Mouse (Mus musculus): ENCODE data around the gene Fuca1. TPM values are rescaled to one million over a fixed set of nuclear protein-coding genes. Genes with fewer than 3 reads are reported as not detected.

Gene Fuca1
- total RNA-seq, 1 experiment from 2014 or later, result 155 TPM

DNA sequence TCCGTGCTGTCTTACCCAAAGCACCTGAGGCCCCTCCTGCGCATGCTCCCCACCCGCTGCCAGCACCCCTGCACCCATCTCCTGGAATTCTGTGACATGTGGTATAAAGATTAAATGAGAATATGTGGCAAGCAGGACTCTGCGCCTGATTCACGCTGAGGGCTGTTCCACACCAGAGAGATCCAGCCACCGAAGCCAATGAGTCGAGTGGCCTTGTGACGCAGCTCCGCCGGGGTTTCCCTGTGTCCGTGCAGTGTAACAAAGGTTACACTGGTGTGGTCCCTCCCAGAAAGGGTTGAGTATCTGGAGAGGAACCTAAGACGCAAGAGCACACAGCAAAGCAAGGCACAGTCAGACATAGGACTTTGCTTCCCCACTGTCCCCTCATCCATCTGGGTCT lies 34.9 kb upstream of the Fuca1 start:
- ATAC-seq (replicated peaks in 1 of 2; ENCODE audit: insufficient read depth in 1 of 2, low FRiP score in 2 of 2, low TSS enrichment in 1 of 2, low read depth in 1 of 2, poor library complexity in 2 of 2, severe bottlenecking in 2 of 2), result no peak

DNA sequence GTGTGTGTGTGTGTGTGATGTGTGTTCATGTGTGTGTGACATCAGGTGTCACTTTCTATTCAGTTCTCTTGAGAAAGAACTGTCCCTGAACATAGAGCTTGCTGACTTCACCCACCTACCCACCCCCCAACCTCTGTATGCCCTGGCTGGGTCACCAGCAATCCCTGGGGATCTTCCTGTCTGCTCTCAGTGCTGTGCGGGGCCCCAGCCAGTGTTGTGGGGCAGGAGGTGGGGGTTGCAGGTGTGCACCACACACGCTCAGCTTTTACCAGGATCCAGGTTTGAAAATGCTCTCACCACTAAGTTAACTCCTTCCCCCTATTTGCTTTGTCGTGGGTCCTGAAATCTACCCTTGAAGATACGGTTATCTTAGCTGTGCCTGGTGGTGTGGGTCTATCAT lies 34.4 kb upstream of the Fuca1 start:
- ATAC-seq (replicated peaks in 1 of 2; ENCODE audit: insufficient read depth in 1 of 2, low FRiP score in 2 of 2, low TSS enrichment in 1 of 2, low read depth in 1 of 2, poor library complexity in 2 of 2, severe bottlenecking in 2 of 2), result no peak

DNA sequence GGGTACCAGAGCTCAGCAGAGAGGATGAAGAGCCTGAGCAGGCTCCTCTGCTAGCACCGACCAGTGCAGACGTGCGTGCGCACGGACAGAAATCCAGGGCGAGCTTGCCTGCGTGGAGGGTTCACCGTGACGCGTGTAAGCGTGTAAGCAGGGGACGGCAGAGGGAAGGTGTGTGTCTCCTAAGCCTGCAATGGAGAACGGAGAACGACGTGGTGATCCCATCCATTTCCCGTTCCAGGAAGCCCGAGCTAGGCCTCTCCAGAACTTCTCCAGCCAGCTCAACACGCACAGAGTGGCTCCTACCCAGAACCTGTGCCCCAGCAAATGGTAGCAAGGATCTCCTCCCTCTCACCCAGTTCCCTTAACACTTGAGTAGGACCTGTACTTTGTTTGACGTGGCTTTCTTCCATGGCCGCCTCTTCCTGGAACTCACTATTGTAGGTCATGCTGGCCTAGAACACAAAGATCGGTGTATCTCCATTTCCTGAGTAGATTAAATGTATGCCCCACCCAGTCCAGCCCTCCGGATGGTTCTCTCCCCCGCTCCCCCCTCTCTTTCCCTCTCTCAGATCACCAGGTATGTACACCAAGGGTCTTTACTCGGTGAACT lies 32.0 kb upstream of the Fuca1 start:
- ATAC-seq (replicated peaks in 1 of 2; ENCODE audit: insufficient read depth in 1 of 2, low FRiP score in 2 of 2, low TSS enrichment in 1 of 2, low read depth in 1 of 2, poor library complexity in 2 of 2, severe bottlenecking in 2 of 2), result no peak

DNA sequence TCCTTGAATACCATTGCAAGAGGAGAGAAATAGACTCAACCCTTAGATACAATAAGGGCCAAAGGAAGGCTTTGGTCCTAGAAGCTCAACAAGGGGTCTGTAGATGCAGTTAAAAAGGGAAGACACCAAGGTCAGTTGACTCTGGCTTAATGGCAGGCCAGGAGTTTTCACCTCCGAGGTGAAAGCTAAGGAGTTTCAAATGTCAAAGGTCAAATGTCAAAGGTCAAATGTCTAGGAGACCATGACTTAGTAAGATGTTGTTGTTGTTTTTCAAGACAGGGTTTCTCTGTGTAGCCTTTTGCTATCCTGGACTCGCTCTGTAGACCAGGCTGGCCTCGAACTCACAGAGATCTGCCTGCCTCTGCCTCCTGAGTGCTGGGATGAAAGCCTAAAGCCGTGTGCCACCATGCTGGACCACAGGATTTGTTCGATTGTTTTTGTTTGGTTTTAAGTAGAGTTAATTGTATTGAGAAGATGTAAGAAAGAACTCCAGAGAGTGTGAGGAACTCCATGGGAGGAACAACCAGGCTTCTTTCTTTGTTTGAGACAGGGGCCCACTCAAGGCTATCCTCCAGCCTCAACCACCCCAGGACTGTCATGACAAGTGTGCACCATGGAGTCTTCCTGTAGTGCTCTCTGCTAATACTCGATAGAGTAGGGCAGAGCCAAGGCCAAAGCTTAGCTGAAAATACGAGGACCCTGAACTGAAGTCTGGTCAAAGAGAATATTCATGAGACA lies 31.2 kb upstream of the Fuca1 start:
- ATAC-seq (replicated peaks in 1 of 2; ENCODE audit: insufficient read depth in 1 of 2, low FRiP score in 2 of 2, low TSS enrichment in 1 of 2, low read depth in 1 of 2, poor library complexity in 2 of 2, severe bottlenecking in 2 of 2), result no peak

DNA sequence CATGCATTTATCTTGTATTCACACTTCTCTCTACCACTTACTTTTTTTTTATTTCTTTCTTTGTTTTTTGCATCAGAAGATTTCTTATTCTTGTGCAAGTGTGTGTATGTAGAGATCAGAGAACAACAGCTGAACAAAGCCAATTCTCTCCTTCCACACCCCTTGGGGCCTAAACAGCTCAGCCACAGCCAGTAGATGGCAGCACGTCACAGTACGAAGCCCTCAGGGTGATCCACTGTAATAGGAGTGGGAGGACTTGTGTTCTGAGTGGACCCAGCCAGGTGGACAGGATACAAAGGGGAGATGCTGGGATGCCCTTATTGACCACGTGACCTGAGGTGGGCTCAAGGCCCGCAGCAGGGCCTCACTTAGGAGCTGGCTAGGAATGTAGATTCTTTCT lies 30.7 kb upstream of the Fuca1 start:
- ATAC-seq (replicated peaks in 1 of 2; ENCODE audit: insufficient read depth in 1 of 2, low FRiP score in 2 of 2, low TSS enrichment in 1 of 2, low read depth in 1 of 2, poor library complexity in 2 of 2, severe bottlenecking in 2 of 2), result peak; percentile 88 to 92

DNA sequence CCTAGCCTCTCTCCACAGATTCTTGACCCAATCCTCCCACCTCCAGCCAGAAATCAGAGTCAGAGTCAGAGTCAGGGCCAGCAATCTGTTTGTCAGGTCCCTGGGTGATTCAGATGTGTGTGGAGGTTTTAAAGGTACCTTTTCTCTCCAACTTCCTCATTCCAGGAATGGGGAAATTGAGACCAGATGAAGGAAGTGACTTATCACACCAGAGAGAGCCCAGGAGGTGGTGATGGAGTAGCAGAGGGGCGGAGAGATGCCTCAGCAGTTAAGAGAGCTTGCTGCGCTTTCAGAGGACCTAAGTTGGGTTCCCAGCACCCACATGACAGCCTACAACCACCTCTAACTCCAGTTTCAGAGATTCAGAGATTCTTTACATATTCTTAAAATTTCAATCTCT lies 29.0 kb upstream of the Fuca1 start:
- ATAC-seq (replicated peaks in 1 of 2; ENCODE audit: insufficient read depth in 1 of 2, low FRiP score in 2 of 2, low TSS enrichment in 1 of 2, low read depth in 1 of 2, poor library complexity in 2 of 2, severe bottlenecking in 2 of 2), result peak in 1 of 2 experiments; percentile 41; a peak in 1 of 4 replicates

DNA sequence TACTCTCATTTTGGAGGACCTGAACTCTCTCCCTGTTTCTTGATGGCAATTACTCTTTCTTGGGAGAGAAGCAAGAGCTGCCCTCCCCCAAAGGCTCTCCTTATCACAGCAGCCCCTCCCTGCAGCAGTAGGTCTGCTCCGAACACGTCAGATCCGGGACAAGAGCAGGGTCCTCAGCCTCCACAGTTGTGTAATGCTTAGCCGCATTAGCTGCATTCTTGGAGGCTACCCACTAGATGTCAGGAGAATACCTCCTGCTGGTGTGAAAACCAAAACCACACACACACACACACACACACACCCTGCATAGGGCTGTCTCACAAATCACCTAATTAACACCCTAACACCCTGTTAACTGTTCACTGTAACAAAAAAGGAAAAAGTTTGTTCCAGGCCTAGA lies 27.7 kb upstream of the Fuca1 start:
- no peak for ATAC-seq (replicated peaks in 1 of 2; ENCODE audit: insufficient read depth in 1 of 2, low FRiP score in 2 of 2, low TSS enrichment in 1 of 2, low read depth in 1 of 2, poor library complexity in 2 of 2, severe bottlenecking in 2 of 2)

DNA sequence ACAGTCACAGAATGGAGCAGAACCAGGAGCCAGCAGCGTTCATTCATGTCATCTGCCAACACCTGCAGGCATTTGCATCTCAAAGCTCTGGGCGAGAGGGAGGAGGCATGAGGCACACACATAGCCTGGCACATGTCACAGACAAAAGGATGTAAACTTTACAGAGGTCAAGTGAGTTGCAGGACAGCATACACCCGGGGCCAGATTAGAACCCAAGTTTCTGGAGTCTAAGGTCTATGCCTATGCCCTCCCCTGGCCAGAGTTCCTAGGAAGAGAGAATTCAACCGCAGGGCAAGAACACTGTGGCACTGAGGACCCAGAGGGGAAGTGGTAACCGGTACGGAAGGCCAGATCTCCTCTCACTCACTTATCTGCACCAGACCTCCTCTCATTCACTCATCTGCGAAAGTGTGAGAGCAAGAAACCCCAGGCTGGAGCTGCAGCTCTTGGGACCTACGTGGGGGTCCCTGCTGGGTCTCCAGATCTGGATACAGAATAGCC lies 25.4 kb upstream of the Fuca1 start, which contains the start of gene Cnr2:
Cnr2 (plus strand) TSS at position 324 of the 501 bp plus-strand sequence.
- ATAC-seq (replicated peaks in 1 of 2; ENCODE audit: insufficient read depth in 1 of 2, low FRiP score in 2 of 2, low TSS enrichment in 1 of 2, low read depth in 1 of 2, poor library complexity in 2 of 2, severe bottlenecking in 2 of 2), result peak; percentile 60 to 62

DNA sequence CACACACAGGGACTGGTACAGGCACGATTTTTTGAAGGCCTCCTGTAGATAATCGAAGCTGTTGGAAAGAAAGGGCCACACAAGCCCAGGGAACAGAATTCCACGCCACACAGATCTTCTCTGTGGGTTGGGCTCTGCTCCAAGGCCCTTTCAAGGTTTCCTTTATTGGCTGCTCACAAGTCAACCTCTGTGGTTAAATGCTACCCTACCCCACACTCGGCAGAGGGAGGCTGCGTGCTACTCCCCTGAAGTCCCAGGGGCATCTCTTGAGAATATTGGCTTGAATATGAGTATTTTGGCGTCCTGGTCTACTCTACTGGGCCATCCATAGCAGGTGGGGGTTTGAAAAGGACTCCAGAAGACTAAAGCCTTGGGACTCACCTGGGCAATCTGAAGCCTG lies 24.4 kb upstream of the Fuca1 start:
- ATAC-seq (replicated peaks in 1 of 2; ENCODE audit: insufficient read depth in 1 of 2, low FRiP score in 2 of 2, low TSS enrichment in 1 of 2, low read depth in 1 of 2, poor library complexity in 2 of 2, severe bottlenecking in 2 of 2), result no peak

DNA sequence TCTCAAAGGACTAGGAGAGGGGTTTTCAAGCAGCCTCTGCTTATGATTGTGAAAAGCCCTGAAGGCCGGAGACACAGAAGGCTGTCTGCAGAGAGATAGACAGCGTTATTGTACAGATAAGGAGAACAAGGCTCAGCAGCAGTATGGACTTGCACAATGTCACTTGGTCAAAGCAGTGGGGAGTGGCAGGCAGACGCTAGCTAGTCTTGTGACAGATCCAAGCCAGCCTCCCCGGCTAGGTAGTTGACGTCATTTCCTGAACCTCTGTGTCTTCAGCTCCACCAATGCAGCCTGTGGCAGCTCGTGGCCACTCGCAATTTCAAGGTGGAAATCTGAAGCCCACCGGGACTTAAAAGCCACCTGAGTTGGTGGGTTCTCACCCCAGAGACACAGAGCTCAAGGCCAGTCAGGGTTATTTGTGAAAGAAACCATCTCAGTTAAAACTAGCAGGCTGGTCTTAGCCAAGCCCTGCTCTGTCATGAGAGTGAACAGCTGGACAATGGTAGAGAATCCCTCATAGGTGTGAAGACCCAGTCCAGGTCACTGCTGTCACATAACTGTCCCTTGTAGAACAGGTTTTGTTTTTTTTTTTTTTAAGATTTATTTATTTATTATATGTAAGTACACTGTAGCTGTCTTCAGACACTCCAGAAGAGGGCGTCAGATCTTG lies 22.0 kb upstream of the Fuca1 start:
- ATAC-seq (replicated peaks in 1 of 2; ENCODE audit: insufficient read depth in 1 of 2, low FRiP score in 2 of 2, low TSS enrichment in 1 of 2, low read depth in 1 of 2, poor library complexity in 2 of 2, severe bottlenecking in 2 of 2), result peak; percentile 75 to 78

DNA sequence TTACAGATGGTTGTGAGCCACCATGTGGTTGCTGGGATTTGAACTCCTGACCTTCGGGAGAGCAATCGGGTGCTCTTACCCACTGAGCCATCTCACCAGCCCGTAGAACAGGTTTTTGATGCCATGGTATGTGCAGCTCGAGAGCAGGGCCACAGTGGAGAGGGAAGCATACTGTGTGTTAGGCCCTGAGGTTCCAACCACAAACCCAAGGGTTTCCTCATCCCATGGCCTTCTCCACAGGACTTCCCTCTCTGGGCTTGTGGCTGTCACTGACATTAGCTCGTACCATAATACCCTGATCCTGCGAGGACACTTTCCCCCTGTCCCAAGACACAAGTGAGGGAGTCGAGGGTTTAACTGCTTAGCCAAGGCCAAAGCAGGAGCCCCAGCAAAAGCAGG lies 21.5 kb upstream of the Fuca1 start:
- peak; percentile 38 to 69; a peak in 2 of 4 replicates for ATAC-seq (replicated peaks in 1 of 2; ENCODE audit: insufficient read depth in 1 of 2, low FRiP score in 2 of 2, low TSS enrichment in 1 of 2, low read depth in 1 of 2, poor library complexity in 2 of 2, severe bottlenecking in 2 of 2)

DNA sequence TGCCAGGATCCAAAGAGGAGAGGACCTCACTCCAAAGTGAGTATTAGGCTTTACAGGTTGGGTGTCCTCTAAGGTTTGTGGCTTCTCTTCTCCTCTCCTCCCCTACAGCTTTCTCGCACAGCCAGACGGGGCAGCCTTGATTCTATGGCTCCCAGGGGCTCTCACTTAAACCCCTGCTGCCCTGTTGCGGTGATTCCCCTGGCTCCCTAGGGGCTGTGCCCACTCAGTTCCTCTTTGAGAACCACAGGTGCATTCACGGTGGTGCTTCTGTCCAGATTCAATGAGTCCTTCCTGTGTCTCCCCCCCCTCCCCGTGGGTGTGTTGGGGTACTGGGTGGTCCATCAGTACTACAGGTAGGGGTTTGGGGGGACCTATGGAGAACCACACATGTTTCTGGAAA lies 20.5 kb upstream of the Fuca1 start:
- ATAC-seq (replicated peaks in 1 of 2; ENCODE audit: insufficient read depth in 1 of 2, low FRiP score in 2 of 2, low TSS enrichment in 1 of 2, low read depth in 1 of 2, poor library complexity in 2 of 2, severe bottlenecking in 2 of 2), result no peak

DNA sequence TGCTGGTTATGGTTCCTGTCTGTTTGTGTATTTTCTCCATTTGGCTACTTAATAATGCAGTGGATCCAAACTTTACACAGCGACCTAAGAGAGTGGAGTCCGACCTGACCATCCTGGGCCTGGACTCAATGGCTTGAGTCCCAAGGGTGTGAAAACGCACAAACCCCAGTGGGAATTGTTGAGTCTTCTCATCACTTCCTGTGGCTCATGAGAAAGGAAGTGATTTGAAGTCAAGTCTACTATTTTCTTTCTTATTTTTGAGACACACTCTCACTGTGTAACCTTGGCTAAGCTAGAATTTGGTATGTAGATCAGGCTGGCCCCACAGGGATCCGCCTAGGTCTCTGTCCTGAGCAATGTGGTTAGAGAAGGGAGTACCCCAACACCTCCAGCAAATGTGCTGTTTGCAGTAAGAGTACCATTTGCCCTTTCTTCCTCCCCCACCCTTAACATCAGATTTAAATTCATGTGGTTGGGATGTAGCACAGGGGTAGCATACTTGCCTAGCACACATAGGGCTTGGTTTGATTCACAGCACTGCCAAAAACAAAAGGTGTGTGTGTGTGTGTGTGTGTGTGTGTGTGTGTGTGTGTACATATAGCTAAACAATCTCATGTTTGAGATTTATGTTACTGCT lies 17.8 kb upstream of the Fuca1 start:
- ATAC-seq (replicated peaks in 1 of 2; ENCODE audit: insufficient read depth in 1 of 2, low FRiP score in 2 of 2, low TSS enrichment in 1 of 2, low read depth in 1 of 2, poor library complexity in 2 of 2, severe bottlenecking in 2 of 2), result no peak

DNA sequence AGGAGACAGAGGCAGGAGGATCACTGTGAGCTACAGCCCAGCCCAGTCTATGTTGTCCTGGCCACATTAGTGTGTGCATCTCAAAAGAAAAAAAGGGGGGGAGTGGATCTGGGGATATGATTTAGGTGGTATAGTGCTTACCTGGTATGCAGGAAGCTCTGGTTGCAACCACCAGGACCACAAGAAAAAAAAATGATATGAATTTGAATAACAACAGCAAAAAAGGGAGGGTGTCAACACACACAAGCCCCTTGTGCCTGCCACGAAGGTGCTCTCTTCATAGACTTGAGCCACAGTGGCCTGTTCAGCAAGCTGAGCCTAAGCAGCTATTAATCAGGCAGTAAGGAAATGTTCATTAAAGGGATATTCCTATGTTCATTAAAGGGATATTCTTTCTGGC lies 15.7 kb upstream of the Fuca1 start:
- no peak for ATAC-seq (replicated peaks in 1 of 2; ENCODE audit: insufficient read depth in 1 of 2, low FRiP score in 2 of 2, low TSS enrichment in 1 of 2, low read depth in 1 of 2, poor library complexity in 2 of 2, severe bottlenecking in 2 of 2)

DNA sequence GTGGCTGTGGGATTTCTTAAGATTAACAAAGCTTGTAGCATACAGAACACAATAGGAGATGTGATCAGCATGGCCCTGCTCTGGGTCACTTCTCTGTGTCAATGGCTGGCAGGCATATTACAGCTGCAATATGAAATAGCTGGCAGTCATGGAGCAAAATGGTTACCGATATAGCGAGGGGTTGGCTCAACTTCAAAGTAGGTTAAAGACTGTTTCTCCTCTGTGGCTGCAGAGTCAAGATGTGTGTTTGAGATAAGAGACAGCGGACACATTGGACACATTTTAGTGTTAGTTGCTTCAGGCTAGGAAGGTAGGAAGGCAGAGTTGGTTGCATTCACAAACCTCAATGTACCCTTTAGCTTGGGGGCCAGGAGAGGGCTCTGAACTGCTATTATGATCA lies 13.9 kb upstream of the Fuca1 start:
- ATAC-seq (replicated peaks in 1 of 2; ENCODE audit: insufficient read depth in 1 of 2, low FRiP score in 2 of 2, low TSS enrichment in 1 of 2, low read depth in 1 of 2, poor library complexity in 2 of 2, severe bottlenecking in 2 of 2), result peak in 1 of 2 experiments; percentile 45; a peak in 2 of 4 replicates

DNA sequence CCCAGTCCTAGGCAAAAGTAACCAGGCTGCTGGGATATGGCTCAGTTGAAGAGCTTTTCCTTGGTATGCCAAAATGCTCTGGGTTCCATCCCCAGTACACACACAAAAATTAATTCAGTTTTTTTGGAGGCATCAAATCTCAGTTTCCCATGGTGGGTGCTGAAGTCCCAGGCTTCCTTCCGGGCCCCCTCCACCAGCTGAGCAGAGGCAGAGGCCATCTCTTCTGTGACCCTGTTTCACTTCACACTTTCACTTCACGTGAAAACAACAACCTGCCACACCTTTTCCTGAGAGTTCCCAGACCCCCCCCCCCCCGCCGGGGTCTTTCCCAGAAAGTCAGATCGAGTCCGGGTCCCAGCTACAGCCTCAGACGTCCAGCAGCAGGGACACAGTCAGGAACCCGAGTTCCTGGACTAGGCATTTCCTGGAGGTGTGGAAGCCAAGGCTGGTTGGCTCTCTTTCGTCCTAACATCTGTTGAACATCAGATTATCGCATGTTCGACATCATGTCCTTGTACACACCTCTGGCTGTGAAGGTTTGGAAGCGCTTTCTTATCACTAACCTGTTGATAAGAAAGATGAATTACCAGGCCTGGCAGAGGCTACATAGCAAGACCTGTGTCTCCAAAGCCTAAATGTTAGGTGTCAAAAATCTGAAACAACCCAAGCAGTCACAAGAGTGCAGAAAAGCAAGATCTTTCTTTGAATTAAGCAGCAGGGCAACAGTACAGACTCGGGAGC lies 11.0 kb upstream of the Fuca1 start:
- no peak for ATAC-seq (replicated peaks in 1 of 2; ENCODE audit: insufficient read depth in 1 of 2, low FRiP score in 2 of 2, low TSS enrichment in 1 of 2, low read depth in 1 of 2, poor library complexity in 2 of 2, severe bottlenecking in 2 of 2)

DNA sequence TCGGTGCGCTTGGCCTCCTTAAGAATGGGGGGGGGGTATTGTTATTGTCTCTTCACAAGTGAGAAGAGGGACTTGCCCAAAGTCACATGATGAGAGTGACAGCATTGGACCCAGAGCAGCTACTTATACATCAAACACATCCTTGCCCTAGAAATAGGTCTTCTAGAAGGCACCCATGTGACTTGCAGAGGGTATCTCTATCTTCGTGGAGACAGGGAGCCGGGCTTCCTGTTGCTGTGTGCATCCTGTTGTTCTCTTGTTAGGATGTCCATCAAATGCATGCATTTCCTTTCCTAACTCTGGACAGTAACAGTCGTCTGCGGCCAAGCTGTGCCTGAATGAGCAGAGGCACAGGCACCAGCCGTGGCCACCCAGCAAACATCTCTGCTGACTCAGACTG lies 9.0 kb upstream of the Fuca1 start:
- ATAC-seq (replicated peaks in 1 of 2; ENCODE audit: insufficient read depth in 1 of 2, low FRiP score in 2 of 2, low TSS enrichment in 1 of 2, low read depth in 1 of 2, poor library complexity in 2 of 2, severe bottlenecking in 2 of 2), result no peak

Measured in hematopoietic stem cell, adult 5-6 weeks (primary cell).